Mouse (Mus musculus): ENCODE data around the gene Fam173b.

Gene Fam173b

GRCm38 (mm10) chr15:31601646-31602374 lies at the start of gene Fam173b, which contains the start of gene Cct5:
Gene Fam173b (plus strand): TSS chr15:31601852.
Gene Cct5 (minus strand): TSS chr15:31601804.
- in situ Hi-C loops (cut with MboI, MseI) = loop anchor here (5.0 kb wide), 1 partner anchor 380 kb away; the partner anchor contains the start of gene Dap (in 2 of the 2)

DNA sequence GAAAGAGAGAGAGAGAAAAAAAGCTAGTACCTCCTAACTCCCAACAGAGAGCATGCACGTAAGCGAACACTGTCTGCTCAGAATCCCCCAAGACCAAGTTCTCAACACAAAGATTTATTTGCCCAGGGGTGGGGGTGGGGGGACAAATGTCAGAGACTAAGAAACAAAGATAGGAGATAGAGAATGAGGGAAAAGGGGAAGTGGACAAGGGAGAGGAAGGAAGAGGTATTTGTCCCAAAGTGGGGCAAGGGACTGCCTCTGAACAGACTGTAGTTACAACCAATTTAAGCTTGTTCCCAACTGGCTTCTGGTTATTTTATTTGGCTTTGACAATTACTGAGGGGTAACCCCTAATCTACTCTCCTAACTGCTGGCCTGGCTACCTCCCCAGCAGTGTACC lies 46.8 kb upstream of the Fam173b start:
- in situ Hi-C loops (cut with MboI, MseI) = no loop called here

DNA sequence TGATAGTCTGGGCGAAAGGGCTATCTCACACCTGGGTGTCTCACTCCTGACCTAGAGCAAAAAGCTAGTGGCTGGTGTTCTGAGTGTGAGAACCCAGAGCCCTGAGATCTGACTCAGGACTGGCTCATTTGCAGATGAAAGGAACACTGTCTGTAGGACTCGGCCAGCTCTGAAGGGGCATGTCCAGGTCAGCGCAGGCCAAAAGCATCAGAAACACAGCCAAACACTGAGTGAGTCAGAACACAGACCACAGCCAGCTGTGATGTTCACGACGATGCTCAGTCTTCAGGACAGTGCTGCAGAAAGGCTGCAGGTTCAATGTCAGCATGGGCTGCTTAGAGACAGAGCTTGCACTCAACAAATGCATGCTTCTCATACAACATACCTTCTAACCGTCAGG lies 40.3 kb upstream of the Fam173b start:
- in situ Hi-C loops (cut with MboI, MseI) = no loop called here

DNA sequence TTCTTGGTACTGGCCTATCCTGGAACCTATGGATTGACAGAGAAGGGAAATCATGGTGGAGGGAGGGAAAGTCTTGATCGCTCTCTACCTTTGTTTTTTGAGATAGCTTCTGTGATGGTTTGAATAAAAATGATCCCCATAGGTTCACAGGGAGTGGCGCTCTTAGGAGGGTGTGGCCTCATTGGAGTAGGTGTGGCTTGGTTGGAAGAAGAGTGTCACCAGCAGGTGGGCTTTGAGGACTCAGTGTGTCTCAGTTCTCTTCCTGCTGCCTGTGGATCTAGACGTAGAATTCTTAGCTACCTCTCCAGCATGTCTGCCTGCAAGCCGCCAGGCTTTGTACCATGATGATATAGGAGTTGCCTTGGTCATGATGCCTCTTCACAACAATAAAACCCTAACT lies 39.7 kb upstream of the Fam173b start:
- in situ Hi-C loops (cut with MboI, MseI) = no loop called here

GRCm38 (mm10) chr15:31562847-31563246 lies 38.8 kb upstream of the Fam173b start:
- in situ Hi-C loops (cut with MboI, MseI) = no loop called here

GRCm38 (mm10) chr15:31563577-31564546 lies 37.8 kb upstream of the Fam173b start:
- in situ Hi-C loops (cut with MboI, MseI) = no loop called here

GRCm38 (mm10) chr15:31565184-31565583 lies 36.5 kb upstream of the Fam173b start, which contains the start of gene Cmbl:
Gene Cmbl (plus strand): TSS chr15:31565389.
- in situ Hi-C loops (cut with MboI, MseI) = no loop called here

DNA sequence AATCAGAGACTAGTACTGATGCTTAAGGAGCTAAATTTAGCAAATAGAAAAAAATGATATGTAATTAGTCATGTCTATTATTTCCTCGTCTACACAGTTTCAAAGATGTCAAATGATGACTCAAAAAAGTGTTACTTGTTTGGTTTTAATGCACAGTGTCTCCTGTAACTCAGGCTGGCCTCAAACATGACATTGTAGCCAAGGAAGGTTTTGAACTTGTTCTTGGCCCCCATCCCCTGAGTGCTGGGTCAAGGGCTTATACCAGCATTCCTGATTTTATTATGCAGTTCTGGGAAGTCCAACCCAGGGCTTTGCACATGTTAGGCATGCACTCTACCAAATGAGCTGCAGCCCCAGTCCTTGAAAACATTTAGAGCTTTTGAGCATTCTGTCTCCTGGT lies 35.9 kb upstream of the Fam173b start:
- in situ Hi-C loops (cut with MboI, MseI) = no loop called here

DNA sequence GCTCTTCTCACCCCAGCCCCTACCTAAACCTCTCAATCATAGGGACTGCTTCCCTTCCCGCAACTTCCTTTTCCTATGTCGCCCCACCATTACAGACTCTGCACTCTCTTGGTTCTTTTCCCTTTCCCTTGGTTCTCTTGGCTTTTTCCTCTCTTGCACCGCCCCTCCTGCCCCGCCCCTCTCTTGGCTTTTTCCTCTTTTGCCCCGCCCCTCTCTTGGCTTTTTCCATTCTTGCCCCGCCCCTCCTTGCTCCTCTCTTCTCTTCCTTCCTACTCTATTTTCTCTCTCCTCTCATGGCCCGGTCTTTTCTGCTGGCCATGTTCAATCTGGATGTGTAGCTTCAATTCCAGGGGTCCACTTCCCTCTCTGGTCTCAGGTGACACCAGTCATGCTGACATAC lies 34.2 kb upstream of the Fam173b start:
- in situ Hi-C loops (cut with MboI, MseI) = no loop called here

DNA sequence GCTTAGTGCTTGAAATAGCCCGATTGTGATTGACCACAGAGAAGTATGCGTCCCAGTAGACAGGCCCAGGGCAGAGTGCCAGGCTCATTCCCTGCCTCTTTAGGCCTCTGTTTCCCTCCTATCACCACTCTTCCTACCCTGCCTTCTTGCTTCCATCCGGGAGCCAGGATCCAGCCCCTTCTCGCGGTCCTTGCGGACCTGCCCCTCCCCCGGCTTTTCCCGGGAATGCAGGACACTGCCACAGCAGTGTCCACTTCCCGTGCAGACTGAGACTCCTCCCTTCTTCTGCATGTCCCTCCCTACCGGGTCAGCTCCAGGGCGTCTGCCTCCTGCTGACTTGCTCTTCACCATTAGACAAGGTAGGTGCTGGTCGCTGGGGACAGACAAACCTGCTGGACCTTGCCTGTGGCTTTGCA lies 33.1 kb upstream of the Fam173b start:
- in situ Hi-C loops (cut with MboI, MseI) = no loop called here

- in situ Hi-C loops (cut with MboI, MseI) = no loop called here
Observed at GRCm38 (mm10) chr15:31569325-31570022, 32.2 kb upstream of the Fam173b start.

- in situ Hi-C loops (cut with MboI, MseI) = no loop called here
Observed at GRCm38 (mm10) chr15:31570959-31571358, 30.7 kb upstream of the Fam173b start.

DNA sequence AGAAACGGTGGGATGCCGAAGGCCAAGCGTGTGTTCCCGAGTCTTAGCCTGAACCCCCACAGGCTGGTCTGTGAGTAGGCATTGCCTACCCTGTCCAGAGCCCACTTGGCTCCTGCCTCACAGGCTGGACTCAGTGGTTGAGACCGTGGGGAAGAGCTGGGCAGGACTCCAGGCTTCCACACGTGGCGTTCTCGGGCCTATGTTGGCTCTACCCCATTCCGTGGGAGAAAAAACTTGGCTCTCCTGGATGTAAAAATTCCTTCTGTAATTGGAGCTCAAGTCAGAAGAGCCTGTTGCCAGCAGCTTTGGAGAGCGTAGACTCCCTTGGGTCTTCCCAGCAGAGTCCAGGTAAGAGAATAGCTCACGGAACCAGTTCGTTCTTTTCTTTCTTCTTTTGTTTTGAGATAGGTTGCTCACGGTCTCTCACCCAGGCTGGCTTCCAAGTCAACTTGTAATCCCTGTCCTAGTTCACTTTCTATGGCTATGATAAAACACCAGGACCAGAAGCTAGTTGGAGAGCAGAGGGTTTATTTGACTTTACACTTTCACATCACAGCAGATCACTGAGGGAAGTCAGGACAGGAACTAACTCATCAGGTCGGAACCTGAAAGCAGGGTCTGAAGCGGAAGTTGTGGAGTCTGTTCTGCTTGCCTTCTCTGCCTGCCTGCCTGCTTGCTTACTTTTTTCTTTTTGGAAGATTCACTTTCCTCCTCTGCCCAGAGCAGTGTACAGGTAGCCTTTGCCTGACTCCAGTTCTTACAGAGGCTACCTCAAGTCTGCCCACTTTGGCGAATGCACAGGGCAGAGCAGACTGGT lies 29.5 kb upstream of the Fam173b start:
- in situ Hi-C loops (cut with MboI, MseI) = no loop called here

DNA sequence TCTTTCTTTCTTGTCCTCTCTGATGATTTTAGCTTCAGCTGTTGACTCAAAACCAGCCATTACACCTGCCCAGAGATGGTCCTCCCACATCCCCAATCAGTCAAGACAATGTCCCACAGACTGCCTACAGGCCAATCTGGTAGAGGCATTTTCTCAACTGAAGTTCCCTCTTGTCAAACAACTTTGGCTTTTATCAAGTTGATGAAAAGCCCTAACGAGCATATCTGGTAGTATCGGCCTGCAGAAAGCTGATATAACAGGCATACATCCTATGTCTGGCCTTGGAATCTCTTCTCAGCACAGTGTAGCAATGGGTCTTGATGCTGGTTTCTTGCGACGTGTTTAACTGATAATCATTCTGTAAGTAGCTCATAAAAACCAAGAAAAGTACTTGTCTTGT lies 28.4 kb upstream of the Fam173b start:
- in situ Hi-C loops (cut with MboI, MseI) = no loop called here

- in situ Hi-C loops (cut with MboI, MseI) = no loop called here
Observed at GRCm38 (mm10) chr15:31573692-31574091, 28.0 kb upstream of the Fam173b start.

- in situ Hi-C loops (cut with MboI, MseI) = loop anchor here (25.0 kb wide), 2 partner anchors 89 to 239 kb away; no protein-coding TSS in a partner anchor
Observed at GRCm38 (mm10) chr15:31576076-31576475, 25.6 kb upstream of the Fam173b start.

DNA sequence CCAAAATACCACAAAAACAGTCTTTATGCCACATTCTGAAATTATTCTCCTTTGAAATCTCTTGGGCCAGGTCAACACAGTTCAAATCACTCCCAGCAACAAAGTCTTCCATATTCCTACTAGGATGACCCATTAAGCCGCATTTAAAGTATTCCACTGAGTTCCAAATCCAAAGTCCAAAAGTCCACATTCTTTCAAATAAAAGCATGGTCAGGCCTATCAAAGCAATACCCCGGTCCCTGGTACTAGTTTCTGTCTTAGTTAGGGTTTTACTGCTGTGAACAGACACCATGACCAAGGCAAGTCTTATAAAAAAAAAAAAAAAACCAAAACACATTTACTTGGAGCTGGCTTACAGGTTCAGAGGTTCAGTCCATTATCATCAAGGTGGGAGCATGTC lies 20.6 kb upstream of the Fam173b start:
- in situ Hi-C loops (cut with MboI, MseI) = loop anchor here (5.0 to 25.0 kb wide), 3 partner anchors 44 to 244 kb away; no protein-coding TSS in a partner anchor

DNA sequence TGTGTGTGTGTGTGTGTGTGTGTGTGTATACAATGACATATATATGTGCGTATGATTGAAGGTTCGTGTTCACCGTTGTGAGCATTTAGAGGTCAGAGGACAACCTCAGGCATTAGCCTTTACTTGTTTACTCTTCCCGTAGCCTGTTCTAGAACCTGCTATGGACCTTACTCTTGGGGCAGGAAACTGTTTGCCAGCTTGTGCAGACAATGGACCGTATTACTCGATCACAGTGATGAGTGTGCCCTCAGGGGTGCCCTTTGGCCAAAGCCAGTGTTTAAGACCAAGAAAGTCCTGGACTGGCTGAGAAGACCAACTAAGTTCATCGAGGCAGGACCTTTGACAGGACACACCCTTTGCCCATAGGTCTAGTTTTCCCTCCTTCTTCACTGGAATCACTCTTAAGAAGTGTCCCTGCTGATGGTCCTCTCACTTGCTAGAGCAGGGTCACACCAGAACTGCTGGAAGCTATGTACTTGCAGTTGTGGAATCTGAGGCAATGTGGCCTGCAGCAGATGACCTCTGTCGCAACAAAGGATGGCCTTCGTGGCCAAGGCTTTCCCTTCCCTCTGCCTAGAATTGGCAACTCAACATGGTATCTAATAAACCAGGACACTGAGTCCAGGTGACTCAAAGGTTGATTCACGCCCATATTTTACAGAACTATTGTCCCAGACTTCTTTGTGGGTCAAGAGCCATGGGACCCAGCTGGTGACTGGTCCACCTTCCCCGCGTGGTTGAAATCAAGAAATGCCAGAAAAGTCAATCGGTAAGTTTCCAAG lies 18.2 kb upstream of the Fam173b start:
- in situ Hi-C loops (cut with MboI, MseI) = loop anchor here (5.0 to 25.0 kb wide), 3 partner anchors 46 to 246 kb away; no protein-coding TSS in a partner anchor

GRCm38 (mm10) chr15:31585238-31585637 lies 16.4 kb upstream of the Fam173b start:
- in situ Hi-C loops (cut with MboI, MseI) = loop anchor here (5.0 to 25.0 kb wide), 4 partner anchors 88 to 248 kb away; no protein-coding TSS in a partner anchor

GRCm38 (mm10) chr15:31586088-31586487 lies 15.6 kb upstream of the Fam173b start:
- in situ Hi-C loops (cut with MboI, MseI) = loop anchor here (5.0 to 25.0 kb wide), 4 partner anchors 89 to 249 kb away; no protein-coding TSS in a partner anchor

Measured in T-helper 17 cell (primary cell).